Mouse (Mus musculus): Measurements from ENCODE around the gene Erich6b. TPM values are rescaled to one million over a fixed set of nuclear protein-coding genes. Genes with fewer than 3 reads are reported as not detected.

Gene Erich6b
- polyA plus RNA-seq, 1 experiment = not detected

- Histone ChIP-seq H3K4me1 (ENCODE audit: control insufficient read depth, insufficient read depth, low read length) (no peaks in the 10 kb centered on the region), H3K27ac (ENCODE audit: insufficient read depth, low read depth, low read length) (no peak overlapping the region), H3K4me3 (ENCODE audit: insufficient read depth, low read depth, low read length) (no peak overlapping the region)
- 69% methylated on average over 6 of the region's 6 CpGs for WGBS
- TF ChIP-seq CTCF (IDR thresholded peaks at IDR 0.05; ENCODE audit: insufficient read depth, low read depth, low read length) = no peak
- no peak for TF ChIP-seq POLR2A (IDR thresholded peaks at IDR 0.05; ENCODE audit: insufficient read depth, low read depth, low read length)
Observed at GRCm38 (mm10) chr14:75641369-75641768, 690 bp upstream of the Erich6b start.

- TF ChIP-seq CTCF (IDR thresholded peaks at IDR 0.05; ENCODE audit: insufficient read depth, low read depth, low read length) (no peak), POLR2A (IDR thresholded peaks at IDR 0.05; ENCODE audit: insufficient read depth, low read depth, low read length) (no peak)
- Histone ChIP-seq H3K4me3 (ENCODE audit: insufficient read depth, low read depth, low read length) (no peak overlapping the region), H3K4me1 (ENCODE audit: control insufficient read depth, insufficient read depth, low read length) (no peaks in the 10 kb centered on the region), H3K27ac (ENCODE audit: insufficient read depth, low read depth, low read length) (no peak overlapping the region)
- 93% methylated on average over 7 of the region's 7 CpGs for WGBS
Observed at GRCm38 (mm10) chr14:75645461-75645860, 3.4 kb downstream of the Erich6b start.

GRCm38 (mm10) chr14:75646060-75646459 lies 4.0 kb downstream of the Erich6b start:
- Histone ChIP-seq H3K4me3 (ENCODE audit: insufficient read depth, low read depth, low read length) (no peak overlapping the region), H3K27ac (ENCODE audit: insufficient read depth, low read depth, low read length) (no peak overlapping the region), H3K4me1 (ENCODE audit: control insufficient read depth, insufficient read depth, low read length) (no peaks in the 10 kb centered on the region)
- WGBS = 82% methylated on average over 9 of the region's 9 CpGs
- TF ChIP-seq CTCF (IDR thresholded peaks at IDR 0.05; ENCODE audit: insufficient read depth, low read depth, low read length) = no peak
- no peak for TF ChIP-seq POLR2A (IDR thresholded peaks at IDR 0.05; ENCODE audit: insufficient read depth, low read depth, low read length)

GRCm38 (mm10) chr14:75646968-75647829 lies 5.1 kb downstream of the Erich6b start:
- Histone ChIP-seq H3K4me1 (ENCODE audit: control insufficient read depth, insufficient read depth, low read length) (no peaks in the 10 kb centered on the region), H3K4me3 (ENCODE audit: insufficient read depth, low read depth, low read length) (no peak overlapping the region), H3K27ac (ENCODE audit: insufficient read depth, low read depth, low read length) (no peak overlapping the region)
- TF ChIP-seq CTCF (IDR thresholded peaks at IDR 0.05; ENCODE audit: insufficient read depth, low read depth, low read length) (no peak), POLR2A (IDR thresholded peaks at IDR 0.05; ENCODE audit: insufficient read depth, low read depth, low read length) (no peak)
- WGBS = 39% methylated on average over 20 of the region's 20 CpGs

- 76% methylated on average over 6 of the region's 6 CpGs for WGBS
- TF ChIP-seq POLR2A (IDR thresholded peaks at IDR 0.05; ENCODE audit: insufficient read depth, low read depth, low read length) = no peak
- TF ChIP-seq CTCF (IDR thresholded peaks at IDR 0.05; ENCODE audit: insufficient read depth, low read depth, low read length) = no peak
- no peak overlapping the region for H3K27ac ChIP-seq (ENCODE audit: insufficient read depth, low read depth, low read length)
- no peak overlapping the region for H3K4me3 ChIP-seq (ENCODE audit: insufficient read depth, low read depth, low read length)
- no peaks in the 10 kb centered on the region for H3K4me1 ChIP-seq (ENCODE audit: control insufficient read depth, insufficient read depth, low read length)
Observed at GRCm38 (mm10) chr14:75660936-75661335, 18.9 kb downstream of the Erich6b start.

- H3K4me1 ChIP-seq (ENCODE audit: control insufficient read depth, insufficient read depth, low read length) = no peaks in the 10 kb centered on the region
- no peak overlapping the region for H3K4me3 ChIP-seq (ENCODE audit: insufficient read depth, low read depth, low read length)
- TF ChIP-seq CTCF (IDR thresholded peaks at IDR 0.05; ENCODE audit: insufficient read depth, low read depth, low read length) (no peak), POLR2A (IDR thresholded peaks at IDR 0.05; ENCODE audit: insufficient read depth, low read depth, low read length) (no peak)
- no peak overlapping the region for H3K27ac ChIP-seq (ENCODE audit: insufficient read depth, low read depth, low read length)
- 24% methylated on average over 8 of the region's 8 CpGs for WGBS
Observed at GRCm38 (mm10) chr14:75661548-75661947, 19.5 kb downstream of the Erich6b start.

- H3K27ac ChIP-seq (ENCODE audit: insufficient read depth, low read depth, low read length) = no peak overlapping the region
- no peaks in the 10 kb centered on the region for H3K4me1 ChIP-seq (ENCODE audit: control insufficient read depth, insufficient read depth, low read length)
- H3K4me3 ChIP-seq (ENCODE audit: insufficient read depth, low read depth, low read length) = no peak overlapping the region
- TF ChIP-seq POLR2A (IDR thresholded peaks at IDR 0.05; ENCODE audit: insufficient read depth, low read depth, low read length) = no peak
- WGBS = 87% methylated on average over 2 of the region's 2 CpGs
Observed at GRCm38 (mm10) chr14:75665430-75666180, 23.5 kb downstream of the Erich6b start.

- WGBS = 93% methylated on average over 1 of the region's 1 CpGs
- no peak overlapping the region for H3K27ac ChIP-seq (ENCODE audit: insufficient read depth, low read depth, low read length)
- TF ChIP-seq POLR2A (IDR thresholded peaks at IDR 0.05; ENCODE audit: insufficient read depth, low read depth, low read length) (no peak), CTCF (IDR thresholded peaks at IDR 0.05; ENCODE audit: insufficient read depth, low read depth, low read length) (no peak)
- H3K4me1 ChIP-seq (ENCODE audit: control insufficient read depth, insufficient read depth, low read length) = no peaks in the 10 kb centered on the region
- no peak overlapping the region for H3K4me3 ChIP-seq (ENCODE audit: insufficient read depth, low read depth, low read length)
Observed at GRCm38 (mm10) chr14:75669085-75669645, 27.1 kb downstream of the Erich6b start.

GRCm38 (mm10) chr14:75676316-75676715 lies 34.3 kb downstream of the Erich6b start:
- H3K4me3 ChIP-seq (ENCODE audit: insufficient read depth, low read depth, low read length) = no peak overlapping the region
- 39% methylated on average over 6 of the region's 6 CpGs for WGBS
- H3K27ac ChIP-seq (ENCODE audit: insufficient read depth, low read depth, low read length) = no peak overlapping the region
- no peak for TF ChIP-seq CTCF (IDR thresholded peaks at IDR 0.05; ENCODE audit: insufficient read depth, low read depth, low read length)
- TF ChIP-seq POLR2A (IDR thresholded peaks at IDR 0.05; ENCODE audit: insufficient read depth, low read depth, low read length) = no peak
- H3K4me1 ChIP-seq (ENCODE audit: control insufficient read depth, insufficient read depth, low read length) = no peaks in the 10 kb centered on the region

Measured in olfactory bulb, adult 2 months (tissue).